Mouse (Mus musculus): ENCODE results near the gene Pifo.
"Not testable (repeated sequence)": the region's sequence is repeated elsewhere in the genome, so short reads cannot be mapped to it uniquely, and the experiment has no call there.

DNA sequence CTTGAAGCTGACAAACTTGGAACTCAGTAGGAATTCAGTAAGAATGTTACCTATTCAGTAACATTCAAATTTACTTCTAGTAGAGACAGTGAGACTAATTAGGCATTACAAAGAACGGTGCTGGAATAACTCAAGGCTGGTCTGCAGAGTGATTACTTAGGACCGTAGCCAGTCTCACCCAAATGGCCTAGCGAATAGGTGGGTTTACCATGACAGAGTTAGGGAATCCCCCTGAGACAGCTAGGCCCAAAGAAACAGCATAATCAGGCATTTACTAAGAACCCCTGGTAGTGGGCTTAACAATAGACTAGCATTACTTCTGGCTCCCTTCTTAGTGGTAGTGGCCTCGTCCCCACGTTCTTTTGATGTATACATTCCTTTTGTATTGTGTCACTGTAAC, 24.8 kb downstream of the Pifo start:
- TF ChIP-seq EP300 (optimal IDR thresholded peaks at IDR 0.05); CTCF (IDR thresholded peaks at IDR 0.05; ENCODE audit: low read depth): not testable (repeated sequence)

Measured in stomach, postnatal 0 days (tissue).